Mouse (Mus musculus) ES-Bruce4 (cell line): ENCODE data around the gene Hmox2.

ENCODE experiments used
- CTCF ChIP-seq: IDR thresholded peaks from one replicate; pipeline ENCODE4 v1.8.1; 2011; ENCODE audit warnings: low read depth, low read length
- EP300 ChIP-seq: IDR thresholded peaks from 2 replicates; pipeline ENCODE4 v1.6.1; 2011; ENCODE audit warnings: low read depth, low read length; ENCODE audit not compliant: insufficient read depth

- TF ChIP-seq CTCF (no peak), EP300 (no peak)
Observed at GRCm38 (mm10) chr16:4739994-4740393, 13.8 kb downstream of the Hmox2 start.
